Mouse (Mus musculus): ENCODE measurements around the gene 4932438H23Rik. TPM values are rescaled to one million over a fixed set of nuclear protein-coding genes. Genes with fewer than 3 reads are reported as not detected.
A peak's percentile ranks its signal among the peaks of the same experiment; 100 is the strongest.
"Not testable (repeated sequence)": the region's sequence is repeated elsewhere in the genome, so short reads cannot be mapped to it uniquely, and the experiment has no call there.

4932438H23Rik gene
- total RNA-seq, 2 experiments from 2014 or later = 0.69 to 0.89 TPM

GRCm38 (mm10) chr16:91103386-91103785 is 8.5 kb upstream of the 4932438H23Rik start:
- no peak for DNase-seq (ENCODE audit: low spot score in 2 of 2)
- intact Hi-C loops (cut with DNase I) = no loop called here

GRCm38 (mm10) chr16:91100484-91100883 is 5.6 kb upstream of the 4932438H23Rik start:
- intact Hi-C loops (cut with DNase I) = no loop called here
- no peak for DNase-seq (ENCODE audit: low spot score in 2 of 2)

- DNase-seq (ENCODE audit: low spot score in 2 of 2) = no peak
- intact Hi-C loops (cut with DNase I) = no loop called here
Measured at GRCm38 (mm10) chr16:91099444-91100065, 4.6 kb upstream of the 4932438H23Rik start.

GRCm38 (mm10) chr16:91097858-91098257 is 2.9 kb upstream of the 4932438H23Rik start:
- no peak for DNase-seq (ENCODE audit: low spot score in 2 of 2)
- intact Hi-C loops (cut with DNase I) = no loop called here

- intact Hi-C loops (cut with DNase I) = no loop called here
- DNase-seq (ENCODE audit: low spot score in 2 of 2) = no peak
Measured at GRCm38 (mm10) chr16:91096984-91097506, 2.1 kb upstream of the 4932438H23Rik start.

- no peak for DNase-seq (ENCODE audit: low spot score in 2 of 2)
- intact Hi-C loops (cut with DNase I) = no loop called here
Measured at GRCm38 (mm10) chr16:91096016-91096415, 1.1 kb upstream of the 4932438H23Rik start.

- intact Hi-C loops (cut with DNase I) = loop anchor here (10.0 kb wide), 1 partner anchor 228 kb away; no protein-coding TSS in a partner anchor
Measured at GRCm38 (mm10) chr16:91086642-91087306, 8.1 kb downstream of the 4932438H23Rik start.

GRCm38 (mm10) chr16:91085239-91085825 is 9.6 kb downstream of the 4932438H23Rik start:
- intact Hi-C loops (cut with DNase I) = loop anchor here (10.0 kb wide), 1 partner anchor 229 kb away; no protein-coding TSS in a partner anchor
- no peak for DNase-seq (ENCODE audit: low spot score in 2 of 2)

More at GRCm38 (mm10) chr16:91086642-91087306, 8.1 kb downstream of the 4932438H23Rik start:
- no peak for DNase-seq (ENCODE audit: low spot score in 2 of 2)

- intact Hi-C loops (cut with DNase I) = loop anchor here (10.0 kb wide), 1 partner anchor 230 kb away; no protein-coding TSS in a partner anchor
- DNase-seq (ENCODE audit: low spot score in 2 of 2) = no peak
Measured at GRCm38 (mm10) chr16:91084307-91085238, 10.3 kb downstream of the 4932438H23Rik start.

GRCm38 (mm10) chr16:91083002-91083646 is 11.8 kb downstream of the 4932438H23Rik start:
- DNase-seq (ENCODE audit: low spot score in 2 of 2) = peak in 1 of 2 experiments; percentile 16
- intact Hi-C loops (cut with DNase I) = loop anchor here (10.0 kb wide), 1 partner anchor 232 kb away; no protein-coding TSS in a partner anchor

- peak; percentile 80 to 84 for DNase-seq (ENCODE audit: low spot score in 2 of 2)
- intact Hi-C loops (cut with DNase I) = loop anchor here (1.0 to 10.0 kb wide), 2 partner anchors 233 to 271 kb away; no protein-coding TSS in a partner anchor
Measured at GRCm38 (mm10) chr16:91081508-91081907, 13.4 kb downstream of the 4932438H23Rik start.

- intact Hi-C loops (cut with DNase I) = no loop called here
- no peak for DNase-seq (ENCODE audit: low spot score in 2 of 2)
Measured at GRCm38 (mm10) chr16:91076180-91076579, 18.7 kb downstream of the 4932438H23Rik start.

GRCm38 (mm10) chr16:91075423-91075822 is 19.5 kb downstream of the 4932438H23Rik start:
- intact Hi-C loops (cut with DNase I); DNase-seq (ENCODE audit: low spot score in 2 of 2): not testable (repeated sequence)

- peak; percentile 88 to 92 for DNase-seq (ENCODE audit: low spot score in 2 of 2)
- intact Hi-C loops (cut with DNase I) = loop anchor here (2.0 kb wide), 1 partner anchor 29 kb away; the partner anchor contains the start of gene Paxbp1
Measured at GRCm38 (mm10) chr16:91073163-91073892, 21.6 kb downstream of the 4932438H23Rik start.

GRCm38 (mm10) chr16:91072256-91072655 is 22.7 kb downstream of the 4932438H23Rik start:
- intact Hi-C loops (cut with DNase I) = loop anchor here (2.0 kb wide), 1 partner anchor 27 kb away; the partner anchor contains the start of gene Paxbp1

GRCm38 (mm10) chr16:91068969-91069368 is 26.0 kb downstream of the 4932438H23Rik start:
- intact Hi-C loops (cut with DNase I) = no loop called here
- DNase-seq (ENCODE audit: low spot score in 2 of 2) = peak; percentile 28 to 38

More at GRCm38 (mm10) chr16:91072256-91072655, 22.7 kb downstream of the 4932438H23Rik start:
- DNase-seq (ENCODE audit: low spot score in 2 of 2) = no peak

- DNase-seq (ENCODE audit: low spot score in 2 of 2) = no peak
- intact Hi-C loops (cut with DNase I) = no loop called here
Measured at GRCm38 (mm10) chr16:91067122-91067521, 27.8 kb downstream of the 4932438H23Rik start.

Data from left cerebral cortex, postnatal 25 days (tissue).